ENCODE assay signal across 14 mouse cellular contexts in genomic region chr3:122345977-122346472, GRCm38 (mm10).
"Had no signal": no experiment of that assay in that cellular context is flagged by ENCODE, and none has a peak within 500 bp of the region (broad histone marks: within the 10 kb centered on the region; RNA-seq: fewer than 3 reads in every experiment).

No protein-coding gene starts in this region.

- H3K4me1 ChIP-seq: limb, embryonic 15.5 days; midbrain, embryonic 13.5 days had no signal

- H3K9me3 ChIP-seq: limb, embryonic 15.5 days; lung, embryonic 15.5 days; midbrain, embryonic 13.5 days had no signal

- H3K36me3 ChIP-seq: limb, embryonic 15.5 days; lung, embryonic 15.5 days; midbrain, embryonic 13.5 days had no signal

- H3K27me3 ChIP-seq: limb, embryonic 15.5 days; lung, embryonic 15.5 days; midbrain, embryonic 13.5 days had no signal

- ATAC-seq: hindbrain, postnatal 0 days; midbrain, embryonic 13.5 days had no signal

- H3K4me3 ChIP-seq: layer of hippocampus, adult 2 months; left cerebral cortex, adult 2 months; limb, embryonic 15.5 days; lung, embryonic 15.5 days; midbrain, embryonic 13.5 days had no signal

- H3K9ac ChIP-seq: limb, embryonic 15.5 days; lung, embryonic 15.5 days; midbrain, embryonic 13.5 days had no signal

- DNase-seq: kidney, adult 11 months; kidney, adult 9 months; kidney, postnatal 10 days; kidney, postnatal 4 days; lung, postnatal 14 days; right cerebral cortex, postnatal 14 days; thymus, postnatal 4 days had no signal

- H3K27ac ChIP-seq: hindbrain, postnatal 0 days; layer of hippocampus, adult 2 months; left cerebral cortex, adult 2 months; limb, embryonic 15.5 days; lung, embryonic 15.5 days; macrophage; midbrain, embryonic 13.5 days had no signal

- H3K4me2 ChIP-seq: limb, embryonic 15.5 days; lung, embryonic 15.5 days; midbrain, embryonic 13.5 days had no signal
